Mouse (Mus musculus) heart, embryonic 15.5 days (tissue): Measurements from ENCODE around the gene Cntn5. TPM values are rescaled to one million over a fixed set of nuclear protein-coding genes. Genes with fewer than 3 reads are reported as not detected.

Source experiments
- ATAC-seq: fragments of 200-750 bp; cut with Nextera tagmentation; replicated peaks from 2 replicates; pipeline ENCODE4 v1.8.0; 2017; ENCODE audit warnings: low read depth, moderate TSS enrichment; ENCODE audit not compliant: insufficient number of reproducible peaks, insufficient read depth, low FRiP score
- H3K27ac ChIP-seq: fragments of 300-500 bp; sonication (generic); 2 replicates; pipeline ENCODE4 v1.5.1; 2015; ENCODE audit warnings: mild to moderate bottlenecking, inconsistent platforms
- H3K27me3 ChIP-seq: fragments of 300-500 bp; sonication (generic); 2 replicates; pipeline ENCODE4 v1.6.1; 2015; ENCODE audit warnings: inconsistent platforms
- H3K36me3 ChIP-seq: fragments of 300-500 bp; sonication (generic); 2 replicates; pipeline ENCODE4 v1.6.1; 2015; ENCODE audit warnings: mild to moderate bottlenecking, inconsistent platforms
- H3K4me1 ChIP-seq: fragments of 300-500 bp; sonication (generic); replicated peaks from 2 replicates; pipeline ENCODE4 v1.6.1; 2015; ENCODE audit warnings: inconsistent platforms
- H3K4me2 ChIP-seq: fragments of 300-500 bp; sonication (generic); 2 replicates; pipeline ENCODE4 v1.6.1; 2015; ENCODE audit warnings: inconsistent platforms, mild to moderate bottlenecking, moderate library complexity
- H3K4me3 ChIP-seq: fragments of 300-500 bp; sonication (generic); 2 replicates; pipeline ENCODE4 v1.5.1; 2015; ENCODE audit warnings: mild to moderate bottlenecking, inconsistent platforms
- H3K9ac ChIP-seq: fragments of 300-500 bp; sonication (generic); 2 replicates; pipeline ENCODE4 v1.6.1; 2015; ENCODE audit warnings: mild to moderate bottlenecking, inconsistent platforms
- H3K9me3 ChIP-seq: fragments of 300-500 bp; sonication (generic); replicated peaks from 2 replicates; pipeline ENCODE4 v1.6.1; 2016; ENCODE audit warnings: inconsistent platforms
- WGBS: fragments of 180-500 bp; shearing (Covaris S2); methylation state at CpG from one replicate; pipeline ENCODE4 v1.1.7; 2015; ENCODE audit warnings: mixed read lengths; 5-methylcytosine and 5-hydroxymethylcytosine counted together
- polyA plus RNA-seq: library from polyadenylated mRNA; unstranded; fragments of >200 nt; fragmentation: Nextera tagmentation; extraction: Ambion mirVana; gene quantifications from 2 replicates; pipeline ENCODE4 v1.2.1, GENCODE M21; 2015

Cntn5 gene
- polyA plus RNA-seq, 1 experiment from 2014 or later, result 0.13 TPM

- H3K4me1 ChIP-seq, result no peaks in the 10 kb centered on the region
- no peak overlapping the region for H3K4me2 ChIP-seq
- H3K4me3 ChIP-seq, result no peak overlapping the region
- H3K9ac ChIP-seq, result no peak overlapping the region
- no peaks in the 10 kb centered on the region for H3K9me3 ChIP-seq
- no peaks in the 10 kb centered on the region for H3K27me3 ChIP-seq
- WGBS, result 57% methylated on average over 3 of the region's 3 CpGs
- ATAC-seq, result no peak
- no peak overlapping the region for H3K27ac ChIP-seq
- no peaks in the 10 kb centered on the region for H3K36me3 ChIP-seq
These were observed 1124.9 kb downstream of the Cntn5 start for GRCm38 (mm10) chr9:9779646-9780045.

- ATAC-seq, result no peak
- H3K27ac ChIP-seq, result no peak overlapping the region
- no peak overlapping the region for H3K4me2 ChIP-seq
- H3K36me3 ChIP-seq, result no peaks in the 10 kb centered on the region
- no peak overlapping the region for H3K9ac ChIP-seq
- WGBS, result 65% methylated on average over 2 of the region's 2 CpGs
- H3K9me3 ChIP-seq, result no peaks in the 10 kb centered on the region
- no peaks in the 10 kb centered on the region for H3K27me3 ChIP-seq
- H3K4me3 ChIP-seq, result no peak overlapping the region
- no peaks in the 10 kb centered on the region for H3K4me1 ChIP-seq
These were observed 1133.8 kb downstream of the Cntn5 start for GRCm38 (mm10) chr9:9770777-9771176.

GRCm38 (mm10) chr9:9769659-9770058, 1134.9 kb downstream of the Cntn5 start:
- Histone ChIP-seq H3K9me3 (no peaks in the 10 kb centered on the region), H3K9ac (no peak overlapping the region), H3K4me2 (no peak overlapping the region), H3K27ac (no peak overlapping the region), H3K36me3 (no peaks in the 10 kb centered on the region), H3K27me3 (no peaks in the 10 kb centered on the region), H3K4me1 (no peaks in the 10 kb centered on the region), H3K4me3 (no peak overlapping the region)
- no peak for ATAC-seq

- Histone ChIP-seq H3K4me3 (no peak overlapping the region), H3K27me3 (no peaks in the 10 kb centered on the region), H3K27ac (no peak overlapping the region), H3K9me3 (no peaks in the 10 kb centered on the region), H3K9ac (no peak overlapping the region), H3K4me1 (no peaks in the 10 kb centered on the region), H3K36me3 (no peaks in the 10 kb centered on the region), H3K4me2 (no peak overlapping the region)
- WGBS, result 69% methylated on average over 1 of the region's 1 CpGs
- ATAC-seq, result no peak
These were observed 1186.4 kb downstream of the Cntn5 start for GRCm38 (mm10) chr9:9718145-9718544.

GRCm38 (mm10) chr9:9708671-9709070, 1195.9 kb downstream of the Cntn5 start:
- Histone ChIP-seq H3K4me1 (no peaks in the 10 kb centered on the region), H3K9me3 (no peaks in the 10 kb centered on the region), H3K36me3 (no peaks in the 10 kb centered on the region), H3K27ac (no peak overlapping the region), H3K4me2 (no peak overlapping the region), H3K27me3 (no peaks in the 10 kb centered on the region), H3K4me3 (no peak overlapping the region), H3K9ac (no peak overlapping the region)
- WGBS, result 85% methylated on average over 5 of the region's 5 CpGs
- no peak for ATAC-seq

GRCm38 (mm10) chr9:9707766-9708165, 1196.8 kb downstream of the Cntn5 start:
- Histone ChIP-seq H3K36me3 (no peaks in the 10 kb centered on the region), H3K9me3 (no peaks in the 10 kb centered on the region), H3K4me1 (no peaks in the 10 kb centered on the region), H3K4me2 (no peak overlapping the region), H3K27ac (no peak overlapping the region), H3K9ac (no peak overlapping the region), H3K4me3 (no peak overlapping the region), H3K27me3 (no peaks in the 10 kb centered on the region)
- no peak for ATAC-seq

GRCm38 (mm10) chr9:9705180-9705579, 1199.4 kb downstream of the Cntn5 start:
- Histone ChIP-seq H3K4me1 (no peaks in the 10 kb centered on the region), H3K36me3 (no peaks in the 10 kb centered on the region), H3K27me3 (no peaks in the 10 kb centered on the region), H3K27ac (no peak overlapping the region), H3K4me3 (no peak overlapping the region), H3K4me2 (no peak overlapping the region), H3K9me3 (no peaks in the 10 kb centered on the region), H3K9ac (no peak overlapping the region)
- no peak for ATAC-seq
- WGBS, result 82% methylated on average over 1 of the region's 1 CpGs

GRCm38 (mm10) chr9:9696636-9697035, 1207.9 kb downstream of the Cntn5 start:
- no peak overlapping the region for H3K9ac ChIP-seq
- ATAC-seq, result no peak
- no peak overlapping the region for H3K27ac ChIP-seq
- H3K4me3 ChIP-seq, result no peak overlapping the region
- H3K36me3 ChIP-seq, result no peaks in the 10 kb centered on the region
- H3K4me1 ChIP-seq, result no peaks in the 10 kb centered on the region
- no peak overlapping the region for H3K4me2 ChIP-seq
- WGBS, result 58% methylated on average over 3 of the region's 3 CpGs
- H3K27me3 ChIP-seq, result no peaks in the 10 kb centered on the region
- H3K9me3 ChIP-seq, result no peaks in the 10 kb centered on the region

- H3K4me1 ChIP-seq, result no peaks in the 10 kb centered on the region
- H3K4me2 ChIP-seq, result no peak overlapping the region
- H3K9ac ChIP-seq, result no peak overlapping the region
- WGBS, result 76% methylated on average over 5 of the region's 5 CpGs
- no peaks in the 10 kb centered on the region for H3K27me3 ChIP-seq
- H3K36me3 ChIP-seq, result no peaks in the 10 kb centered on the region
- no peaks in the 10 kb centered on the region for H3K9me3 ChIP-seq
- no peak overlapping the region for H3K27ac ChIP-seq
- no peak overlapping the region for H3K4me3 ChIP-seq
- ATAC-seq, result no peak
These were observed 1222.2 kb downstream of the Cntn5 start for GRCm38 (mm10) chr9:9682348-9682884.

- 80% methylated on average over 4 of the region's 4 CpGs for WGBS
- ATAC-seq, result no peak
- no peak overlapping the region for H3K4me3 ChIP-seq
These were observed 1228.5 kb downstream of the Cntn5 start for GRCm38 (mm10) chr9:9676078-9676477.

GRCm38 (mm10) chr9:9674531-9674930, 1230.0 kb downstream of the Cntn5 start:
- no peak for ATAC-seq
- no peak overlapping the region for H3K4me2 ChIP-seq
- WGBS, result 79% methylated on average over 5 of the region's 5 CpGs

More at GRCm38 (mm10) chr9:9676078-9676477, 1228.5 kb downstream of the Cntn5 start:
- no peaks in the 10 kb centered on the region for H3K36me3 ChIP-seq
- no peaks in the 10 kb centered on the region for H3K9me3 ChIP-seq
- H3K4me2 ChIP-seq, result no peak overlapping the region
- H3K9ac ChIP-seq, result no peak overlapping the region
- H3K27me3 ChIP-seq, result no peaks in the 10 kb centered on the region
- no peak overlapping the region for H3K27ac ChIP-seq
- peaks cover 9% of the 10 kb centered on the region for H3K4me1 ChIP-seq

GRCm38 (mm10) chr9:9673277-9674049, 1231.1 kb downstream of the Cntn5 start:
- Histone ChIP-seq H3K9ac (no peak overlapping the region), H3K27ac (no peak overlapping the region), H3K4me1 (peaks cover 9% of the 10 kb centered on the region), H3K4me2 (peak overlapping the region; percentile 21; the same call in 1 of the 2 replicates), H3K27me3 (no peaks in the 10 kb centered on the region), H3K36me3 (no peaks in the 10 kb centered on the region), H3K9me3 (no peaks in the 10 kb centered on the region), H3K4me3 (no peak overlapping the region)
- no peak; the same call in 1 of the 2 replicates for ATAC-seq
- 10% methylated on average over 13 of the region's 13 CpGs for WGBS

More at GRCm38 (mm10) chr9:9674531-9674930, 1230.0 kb downstream of the Cntn5 start:
- Histone ChIP-seq H3K9me3 (no peaks in the 10 kb centered on the region), H3K4me3 (no peak overlapping the region), H3K9ac (no peak overlapping the region), H3K27me3 (no peaks in the 10 kb centered on the region), H3K36me3 (no peaks in the 10 kb centered on the region), H3K4me1 (peaks cover 9% of the 10 kb centered on the region), H3K27ac (no peak overlapping the region)
